Mouse (Mus musculus) left cerebral cortex, postnatal 4 days (tissue): ENCODE data around the gene Plekhg3. TPM values are rescaled to one million over a fixed set of nuclear protein-coding genes. Genes with fewer than 3 reads are reported as not detected.

Experiments
- DNase-seq: peaks from one replicate; pipeline ENCODE4 v3.0.0-alpha.2; 2022
- intact Hi-C: fragments of 180-260 bp; cut with DNase I; formaldehyde crosslinking; loops from one replicate; pipeline ENCODE4 v1.15.1; 2025
- total RNA-seq, 2 experiments: library from RNA; stranded (reverse); gene quantifications; 2 replicates each; pipeline ENCODE4 v1.2.3; 2021

The Plekhg3 gene
- total RNA-seq, 2 experiments from 2014 or later: 3.0 to 3.3 TPM

- intact Hi-C loops: no loop called here
- no peak for DNase-seq
Measured at GRCm38 (mm10) chr12:76578465-76578864, 47.8 kb downstream of the Plekhg3 start.

DNA sequence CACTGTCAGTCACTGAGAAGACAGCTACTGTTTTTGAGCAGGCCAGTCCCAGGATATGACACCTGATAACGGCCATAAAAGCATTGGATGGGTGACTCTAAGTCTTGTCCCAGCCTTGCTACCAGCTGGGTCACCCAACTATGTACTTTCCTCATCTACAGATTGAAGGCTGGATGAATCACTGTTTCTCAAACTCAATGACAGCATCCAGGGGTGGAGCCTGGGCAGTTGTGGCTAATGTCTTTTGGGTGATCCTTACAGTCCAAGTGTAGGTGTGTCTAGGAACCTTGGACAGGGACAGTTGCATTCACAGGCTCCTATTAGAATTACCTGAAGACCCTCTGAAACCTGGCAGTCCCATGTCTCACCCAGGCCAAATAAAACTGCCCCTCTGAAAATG, 49.1 kb downstream of the Plekhg3 start:
- no peak for DNase-seq
- intact Hi-C loops: no loop called here

GRCm38 (mm10) chr12:76582139-76582538, 51.4 kb downstream of the Plekhg3 start:
- intact Hi-C loops: no loop called here
- DNase-seq: no peak

GRCm38 (mm10) chr12:76582841-76583240, 52.1 kb downstream of the Plekhg3 start:
- intact Hi-C loops: no loop called here
- peak; percentile 82 for DNase-seq

DNA sequence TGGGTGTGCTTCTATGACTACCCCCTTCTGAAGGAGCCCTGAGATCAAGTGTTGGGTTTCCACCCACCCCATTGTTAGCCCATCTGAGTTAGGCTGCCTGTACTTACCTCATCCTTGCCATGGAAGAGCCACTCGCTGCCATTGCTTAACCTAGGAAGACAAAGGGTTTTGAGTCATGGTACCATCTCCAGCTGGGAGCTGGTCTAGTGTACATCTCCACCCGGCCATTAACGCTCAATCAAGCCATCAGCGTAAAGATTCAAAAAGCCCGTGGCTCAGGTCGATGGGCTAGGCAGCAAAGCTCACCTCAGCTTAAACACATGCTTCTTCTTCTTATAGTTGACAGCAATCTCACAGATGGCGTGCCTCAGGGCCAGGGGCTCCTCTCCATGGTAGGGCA, 52.8 kb downstream of the Plekhg3 start:
- no peak for DNase-seq
- intact Hi-C loops: no loop called here

GRCm38 (mm10) chr12:76585028-76585427, 54.3 kb downstream of the Plekhg3 start:
- intact Hi-C loops: no loop called here
- no peak for DNase-seq

DNA sequence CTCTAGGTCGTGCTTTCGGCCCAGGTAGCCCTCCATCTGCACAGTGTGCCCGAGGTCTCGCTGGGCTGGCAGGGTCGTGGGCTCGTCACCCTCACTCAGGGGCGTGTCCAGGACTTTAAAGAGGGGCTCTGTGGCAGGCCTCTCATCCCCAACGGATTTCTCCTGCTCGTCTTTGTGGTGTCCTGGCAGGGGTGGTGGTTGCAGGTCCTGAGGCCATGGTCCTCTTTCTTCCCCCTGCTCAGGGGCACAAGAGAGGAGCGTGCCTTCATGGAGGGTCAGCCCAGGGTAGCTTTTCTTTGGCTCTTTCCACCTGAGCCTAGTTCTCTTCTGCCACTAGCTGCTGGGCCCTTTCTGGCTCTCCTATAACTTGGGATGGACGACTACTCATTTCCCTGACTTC, 56.7 kb downstream of the Plekhg3 start:
- no peak for DNase-seq
- intact Hi-C loops: no loop called here

DNA sequence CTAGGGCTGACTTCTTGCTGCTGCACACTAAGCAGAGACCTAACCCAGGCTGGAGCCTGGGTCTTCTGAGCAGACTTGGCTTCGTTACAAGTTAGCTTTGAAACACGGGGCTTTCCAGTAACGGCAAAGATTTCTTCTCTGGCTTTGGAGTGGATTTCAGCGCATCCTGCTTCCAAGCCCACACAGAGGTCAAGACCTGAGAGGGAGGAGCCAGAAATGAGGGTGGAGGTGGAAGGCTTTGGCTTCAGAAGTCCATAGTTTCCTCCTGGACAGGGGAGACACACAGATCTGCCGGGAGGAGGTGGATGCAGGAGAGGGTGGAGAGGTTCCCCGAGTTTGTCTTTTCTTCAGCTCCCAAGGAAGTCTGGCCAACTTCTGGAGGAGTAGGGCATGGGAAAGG, 58.8 kb downstream of the Plekhg3 start:
- intact Hi-C loops: no loop called here
- DNase-seq: no peak

DNA sequence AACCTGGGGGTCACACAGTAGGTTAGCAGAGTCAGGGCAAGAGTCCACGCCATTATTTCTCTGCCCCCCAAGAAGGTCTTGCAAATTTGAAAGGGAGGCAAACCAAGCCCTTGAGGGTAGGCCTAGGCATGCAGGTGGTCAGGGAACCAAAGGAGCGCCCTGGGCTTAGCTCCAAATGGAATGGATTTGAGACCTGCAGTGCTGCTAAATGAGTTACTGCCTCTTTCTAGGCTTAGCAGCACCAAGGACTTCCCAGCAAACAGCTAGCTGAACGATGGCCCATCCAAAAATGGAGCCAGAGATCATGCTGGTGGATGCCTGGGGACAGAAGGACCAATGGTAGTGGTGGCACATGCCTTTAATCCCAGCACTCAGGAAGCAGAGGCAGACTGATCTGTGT, 60.3 kb downstream of the Plekhg3 start:
- intact Hi-C loops: loop anchor here (10.0 kb wide), 2 partner anchors 96 to 186 kb away; partner anchors contain the start of gene Hspa2
- DNase-seq: no peak

GRCm38 (mm10) chr12:76592213-76592612, 61.5 kb downstream of the Plekhg3 start:
- DNase-seq: peak; percentile 61

GRCm38 (mm10) chr12:76593254-76593653, 62.6 kb downstream of the Plekhg3 start:
- DNase-seq: peak; percentile 42
- intact Hi-C loops: loop anchor here (10.0 kb wide), 2 partner anchors 98 to 188 kb away; partner anchors contain the start of gene Hspa2

More at GRCm38 (mm10) chr12:76592213-76592612, 61.5 kb downstream of the Plekhg3 start:
- intact Hi-C loops: loop anchor here (10.0 kb wide), 2 partner anchors 97 to 187 kb away; partner anchors contain the start of gene Hspa2

- intact Hi-C loops: loop anchor here (10.0 kb wide), 2 partner anchors 99 to 189 kb away; partner anchors contain the start of gene Hspa2
Measured at GRCm38 (mm10) chr12:76593839-76594322, 63.2 kb downstream of the Plekhg3 start.

GRCm38 (mm10) chr12:76594556-76594955, 63.9 kb downstream of the Plekhg3 start:
- intact Hi-C loops: loop anchor here (10.0 kb wide), 2 partner anchors 100 to 190 kb away; partner anchors contain the start of gene Hspa2

More at GRCm38 (mm10) chr12:76593839-76594322, 63.2 kb downstream of the Plekhg3 start:
- DNase-seq: peak; percentile 73

DNA sequence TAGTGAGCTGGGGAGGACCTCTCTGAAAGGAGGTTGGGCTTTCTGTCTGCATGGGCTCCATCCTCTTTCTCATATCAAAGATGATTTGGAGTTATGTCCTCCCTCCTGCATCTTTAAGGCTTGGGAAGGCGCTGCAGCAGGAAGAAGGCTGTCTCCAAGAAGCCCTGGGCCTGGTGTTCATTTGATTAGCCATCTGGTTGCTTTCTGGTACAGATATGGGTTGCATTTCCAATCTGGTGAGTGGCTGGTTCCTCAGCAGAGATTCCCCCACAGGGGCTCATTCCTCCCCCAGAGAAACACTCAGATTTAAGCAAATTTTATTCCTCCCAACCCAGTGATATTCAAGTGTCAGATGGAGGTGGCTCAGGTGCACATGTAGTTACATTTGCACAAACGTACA, 65.1 kb downstream of the Plekhg3 start:
- DNase-seq: no peak
- intact Hi-C loops: loop anchor here (10.0 kb wide), 2 partner anchors 101 to 191 kb away; partner anchors contain the start of gene Hspa2

More at GRCm38 (mm10) chr12:76594556-76594955, 63.9 kb downstream of the Plekhg3 start:
- DNase-seq: no peak

GRCm38 (mm10) chr12:76596292-76597023, 65.8 kb downstream of the Plekhg3 start:
- intact Hi-C loops: loop anchor here (10.0 kb wide), 2 partner anchors 102 to 192 kb away; partner anchors contain the start of gene Hspa2
- peak; percentile 81 for DNase-seq

- DNase-seq: no peak
- intact Hi-C loops: loop anchor here (10.0 kb wide), 2 partner anchors 103 to 193 kb away; partner anchors contain the start of gene Hspa2
Measured at GRCm38 (mm10) chr12:76597577-76598100, 66.9 kb downstream of the Plekhg3 start.

DNA sequence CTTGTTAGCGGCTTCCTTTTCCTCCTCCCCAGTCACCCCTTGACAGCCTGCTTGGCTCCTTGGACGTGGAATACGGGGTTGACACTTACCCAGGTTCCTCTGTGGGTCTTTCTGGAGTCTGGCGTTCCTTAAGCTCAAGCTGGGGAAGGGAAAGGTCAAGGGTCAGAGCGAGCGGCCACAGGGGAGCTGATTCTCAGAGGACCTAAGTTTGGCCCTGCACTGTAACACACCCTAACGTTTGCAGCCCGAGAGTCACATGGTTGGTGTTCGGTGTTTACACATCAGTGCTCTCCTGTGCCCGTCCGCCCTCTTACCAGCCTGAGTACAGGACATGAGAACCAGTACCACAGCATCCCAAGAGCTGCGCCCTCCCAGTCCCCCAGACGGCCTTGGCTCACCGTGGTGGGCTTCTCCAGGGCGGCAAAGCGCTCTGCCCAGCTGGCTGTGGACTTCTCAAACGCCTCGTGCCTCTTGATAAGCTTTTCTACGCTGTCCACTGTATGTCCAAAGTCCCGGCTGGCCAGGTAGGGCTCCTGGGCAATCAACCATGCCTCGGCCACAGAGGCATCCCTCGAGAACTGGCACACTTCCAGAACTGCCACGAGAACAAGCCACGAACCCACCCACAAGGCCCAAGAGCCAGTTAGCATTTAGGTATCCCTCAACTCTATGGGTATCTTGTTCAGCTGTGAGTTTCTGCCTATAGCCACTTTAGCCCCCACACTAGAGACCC, 67.7 kb downstream of the Plekhg3 start:
- intact Hi-C loops: loop anchor here (10.0 kb wide), 2 partner anchors 104 to 194 kb away; partner anchors contain the start of gene Hspa2
- DNase-seq: no peak

- intact Hi-C loops: no loop called here
- no peak for DNase-seq
Measured at GRCm38 (mm10) chr12:76603779-76604178, 73.1 kb downstream of the Plekhg3 start.

DNA sequence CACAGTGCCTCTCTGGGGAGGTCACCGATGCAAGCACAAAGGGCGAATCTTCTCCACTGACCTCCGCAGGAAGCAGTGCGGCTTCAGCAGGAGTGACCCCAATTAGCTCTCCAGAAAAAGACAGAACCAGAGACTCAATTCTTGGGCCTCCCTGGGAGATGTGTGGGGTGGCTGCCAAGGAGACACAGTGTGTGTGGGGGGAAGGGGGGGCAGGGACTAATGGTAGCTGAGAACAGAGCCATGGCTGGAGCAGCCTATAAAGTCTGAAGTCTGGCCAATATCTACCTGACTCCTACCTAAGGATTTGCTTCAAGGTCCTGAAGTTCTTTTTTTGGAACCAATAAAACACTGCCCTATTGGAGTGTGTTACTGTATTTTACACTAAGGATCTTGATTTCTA, 73.9 kb downstream of the Plekhg3 start:
- no peak for DNase-seq

GRCm38 (mm10) chr12:76605837-76606236, 75.1 kb downstream of the Plekhg3 start:
- intact Hi-C loops: no loop called here
- no peak for DNase-seq

More for the DNA sequence above, 73.9 kb downstream of the Plekhg3 start:
- intact Hi-C loops: no loop called here

- peak; percentile 81 for DNase-seq
- intact Hi-C loops: no loop called here
Measured at GRCm38 (mm10) chr12:76608241-76608640, 77.5 kb downstream of the Plekhg3 start.
